Mouse (Mus musculus) MEL (cell line): ENCODE measurements around the gene Mob2. TPM values are rescaled to one million over a fixed set of nuclear protein-coding genes. Genes with fewer than 3 reads are reported as not detected.
A peak's percentile ranks its signal among the peaks of the same experiment; 100 is the strongest.

Experiments
- DNase-seq: peaks from one replicate; pipeline ENCODE4 v3.0.0; 2011; ENCODE audit warnings: low read depth, low spot score
- H3K27ac ChIP-seq: 2 replicates; pipeline ENCODE4 v1.5.1; 2012; ENCODE audit warnings: low read depth, mild to moderate bottlenecking, control low read depth, low read length, moderate library complexity; ENCODE audit not compliant: control insufficient read depth
- H3K27me3 ChIP-seq, 2 experiments: fragments of 150-350 bp in 1 of 2; sonication (generic) in 1 of 2; 2 replicates each; pipeline ENCODE4 v1.6.1; 2012; ENCODE audit warnings: low read length in 2 of 2, mild to moderate bottlenecking in 2 of 2, improper control_type of control experiment in 1 of 2, moderate library complexity in 1 of 2; ENCODE audit not compliant: insufficient read depth in 2 of 2, control insufficient read depth in 1 of 2
- H3K36me3 ChIP-seq, 2 experiments: 2 replicates each; pipeline ENCODE4 v1.6.1; 2012 to 2014; ENCODE audit warnings: low read length in 2 of 2, improper control_type of control experiment in 1 of 2, inconsistent platforms in 1 of 2, mild to moderate bottlenecking in 1 of 2; ENCODE audit not compliant: insufficient read depth in 2 of 2, control insufficient read depth in 1 of 2
- H3K4me1 ChIP-seq, 2 experiments: fragments of 150-350 bp in 1 of 2; sonication (generic) in 1 of 2; 2 replicates each; pipeline ENCODE4 v1.6.1; 2012; ENCODE audit warnings: low read length in 2 of 2, improper control_type of control experiment in 1 of 2, mild to moderate bottlenecking in 1 of 2; ENCODE audit not compliant: insufficient read depth in 2 of 2, control insufficient read depth in 1 of 2
- H3K4me3 ChIP-seq, 2 experiments: fragments of 150-350 bp in 1 of 2; sonication (generic) in 1 of 2; 2 replicates each; pipeline ENCODE4 v1.5.1; 2012; ENCODE audit warnings: low read depth in 2 of 2, low read length in 2 of 2, mild to moderate bottlenecking in 2 of 2, moderate library complexity in 2 of 2, control low read depth in 1 of 2, improper control_type of control experiment in 1 of 2; ENCODE audit not compliant: control insufficient read depth in 1 of 2, insufficient read depth in 1 of 2
- H3K79me2 ChIP-seq: 2 replicates; pipeline ENCODE4 v1.6.1; 2012; ENCODE audit warnings: mild to moderate bottlenecking, low read length, moderate library complexity; ENCODE audit not compliant: control insufficient read depth, poor library complexity, insufficient read depth
- H3K9ac ChIP-seq: 2 replicates; pipeline ENCODE4 v1.6.1; 2012; ENCODE audit warnings: low read depth, mild to moderate bottlenecking, control low read depth, low read length, moderate library complexity; ENCODE audit not compliant: control insufficient read depth, poor library complexity, severe bottlenecking
- H3K9me3 ChIP-seq: fragments of 150-350 bp; sonication (generic); replicated peaks from 2 replicates; pipeline ENCODE4 v1.6.1; 2012; ENCODE audit warnings: mild to moderate bottlenecking, low read length, improper control_type of control experiment, moderate library complexity; ENCODE audit not compliant: insufficient read depth
- CHD1 ChIP-seq: IDR thresholded peaks from 2 replicates; pipeline ENCODE4 v1.6.1; 2012; ENCODE audit warnings: low read depth, mild to moderate bottlenecking, inconsistent platforms, low read length, improper control_type of control experiment
- EP300 ChIP-seq, 2 experiments: IDR thresholded peaks; 2 replicates each; pipeline ENCODE4 v1.6.1; 2011; ENCODE audit warnings: improper control_type of control experiment in 2 of 2, low read length in 2 of 2, low read depth in 1 of 2, mild to moderate bottlenecking in 1 of 2
- ETS1 ChIP-seq: IDR thresholded peaks from 2 replicates; pipeline ENCODE4 v1.6.1; 2012; ENCODE audit warnings: low read depth, mild to moderate bottlenecking, inconsistent platforms, low read length, improper control_type of control experiment, moderate library complexity
- GABPA ChIP-seq: IDR thresholded peaks from 2 replicates; pipeline ENCODE4 v1.6.1; 2012; ENCODE audit warnings: low read depth, mild to moderate bottlenecking, inconsistent platforms, low read length, improper control_type of control experiment, moderate library complexity
- GATA1 ChIP-seq: IDR thresholded peaks from 2 replicates; pipeline ENCODE4 v1.6.1; 2011; ENCODE audit warnings: low read depth, low read length, improper control_type of control experiment
- MAFK ChIP-seq: IDR thresholded peaks from 2 replicates; pipeline ENCODE4 v1.6.1; 2011; ENCODE audit warnings: low read depth, mild to moderate bottlenecking, low read length, improper control_type of control experiment, borderline replicate concordance
- MAZ ChIP-seq: IDR thresholded peaks from 2 replicates; pipeline ENCODE4 v1.6.1; 2012; ENCODE audit warnings: low read depth, mild to moderate bottlenecking, inconsistent platforms, low read length, improper control_type of control experiment
- MXI1 ChIP-seq: IDR thresholded peaks from 2 replicates; pipeline ENCODE4 v1.6.1; 2011; ENCODE audit warnings: mild to moderate bottlenecking, low read depth, low read length, improper control_type of control experiment
- MYC ChIP-seq: IDR thresholded peaks from 2 replicates; pipeline ENCODE4 v1.6.1; 2011; ENCODE audit warnings: low read depth, mild to moderate bottlenecking, low read length, improper control_type of control experiment, moderate library complexity
- POLR2A ChIP-seq, 2 experiments: IDR thresholded peaks; 2 replicates each; pipeline ENCODE4 v1.6.1; 2011 to 2012; ENCODE audit warnings: low read length in 2 of 2, mild to moderate bottlenecking in 2 of 2, control low read depth in 1 of 2, improper control_type of control experiment in 1 of 2, low read depth in 1 of 2, moderate library complexity in 1 of 2; ENCODE audit not compliant: control insufficient read depth in 1 of 2, insufficient read depth in 1 of 2, poor library complexity in 1 of 2
- POLR2AphosphoS2 ChIP-seq: IDR thresholded peaks from 2 replicates; pipeline ENCODE4 v1.6.1; 2011; ENCODE audit warnings: low read length, improper control_type of control experiment
- RCOR1 ChIP-seq: IDR thresholded peaks from 2 replicates; pipeline ENCODE4 v1.6.1; 2012; ENCODE audit warnings: low read depth, mild to moderate bottlenecking, inconsistent platforms, low read length, improper control_type of control experiment
- SIN3A ChIP-seq: IDR thresholded peaks from 2 replicates; pipeline ENCODE4 v1.6.1; 2012; ENCODE audit warnings: low read length, improper control_type of control experiment, inconsistent platforms
- TAL1 ChIP-seq: IDR thresholded peaks from 2 replicates; pipeline ENCODE4 v1.6.1; 2012; ENCODE audit warnings: mild to moderate bottlenecking, inconsistent platforms, low read length, moderate library complexity, mixed read lengths
- TCF12 ChIP-seq: IDR thresholded peaks from 2 replicates; pipeline ENCODE4 v1.6.1; 2014; ENCODE audit warnings: low read depth, mild to moderate bottlenecking, inconsistent platforms, low read length, improper control_type of control experiment, moderate library complexity
- USF1 ChIP-seq: IDR thresholded peaks from 2 replicates; pipeline ENCODE4 v1.6.1; 2014; ENCODE audit warnings: low read depth, mild to moderate bottlenecking, inconsistent platforms, low read length, improper control_type of control experiment, moderate library complexity
- ZC3H11A ChIP-seq: IDR thresholded peaks from 2 replicates; pipeline ENCODE4 v1.6.1; 2012; ENCODE audit warnings: low read depth, mild to moderate bottlenecking, inconsistent platforms, low read length, improper control_type of control experiment
- polyA plus RNA-seq, 2 experiments: library from polyadenylated mRNA; stranded (reverse) in 1 of 2; unstranded in 1 of 2; fragments of >175 nt in 1 of 2; fragments of >200 nt in 1 of 2; gene quantifications; 2 replicates each; pipeline versions ENCODE4 v1.2.1 to v1.2.4; 2012; ENCODE audit warnings: low replicate concordance in 2 of 2, low read depth in 1 of 2; ENCODE audit not compliant: insufficient read length in 2 of 2, insufficient read depth in 1 of 2, missing spikeins in 1 of 2
- total RNA-seq: library from RNA; depleted of rRNA; stranded (reverse); fragments of 300-350 nt; gene quantifications from 2 replicates; pipeline ENCODE4 v1.2.3, GENCODE M21; 2012

The Mob2 gene
- total and polyA plus RNA-seq, 3 experiments, result 33.6 to 45.2 TPM; not detected in 1

- H3K9me3 ChIP-seq, result no peaks in the 10 kb centered on the region
- no peak overlapping the region for H3K4me3 ChIP-seq
- H3K36me3 ChIP-seq, result peaks cover 0 to 23% of the 10 kb centered on the region in 2 experiments; a peak in 2 of 4 replicates
- H3K4me1 ChIP-seq, result peaks cover 27 to 41% of the 10 kb centered on the region in 2 experiments
- TF ChIP-seq GABPA, result no peak
- TF ChIP-seq ETS1, result peak; percentile 38
- 0 out of 2 replicates have a peak, but pooled peaks have one; percentile 21 for TF ChIP-seq SIN3A
- no peak for TF ChIP-seq MYC
- TF ChIP-seq, all 39 proteins: peak for 2
- Histone ChIP-seq H3K79me2 (no peaks in the 10 kb centered on the region), H3K9ac (no peak overlapping the region), H3K27ac (no peak overlapping the region), H3K27me3 (peaks cover 2 to 3% of the 10 kb centered on the region in 2 experiments)
- peak; percentile 26 for DNase-seq
Measured at GRCm38 (mm10) chr7:142088886-142089285, 28.0 kb upstream of the Mob2 start.

GRCm38 (mm10) chr7:142087069-142087652 is 26.3 kb upstream of the Mob2 start:
- H3K27ac ChIP-seq, result peak overlapping the region; percentile 73
- H3K36me3 ChIP-seq, result peaks cover 0 to 23% of the 10 kb centered on the region in 2 experiments; a peak in 2 of 4 replicates
- H3K9ac ChIP-seq, result 0 out of 2 replicates have a peak overlapping the region, but pooled peaks have one; percentile 6
- DNase-seq, result peak; percentile 81
- H3K4me1 ChIP-seq, result peaks cover 27 to 41% of the 10 kb centered on the region in 2 experiments
- no peaks in the 10 kb centered on the region for H3K79me2 ChIP-seq
- no peaks in the 10 kb centered on the region for H3K9me3 ChIP-seq
- TF ChIP-seq EP300 (IDR thresholded peaks at IDR 0.05; ENCODE audit: low read depth in 1 of 2, low read length in 2 of 2), result peak; percentile 86 to 89
- no peak for TF ChIP-seq CHD1
- TF ChIP-seq POLR2A (IDR thresholded peaks at IDR 0.05; ENCODE audit: control insufficient read depth in 1 of 2, insufficient read depth in 1 of 2, low read depth in 1 of 2, low read length in 2 of 2, poor library complexity in 1 of 2), result no peak
- TF ChIP-seq USF1, result no peak
- no peak for TF ChIP-seq POLR2AphosphoS2
- peak; percentile 37; the same call in 1 of the 2 replicates for TF ChIP-seq MXI1
- TF ChIP-seq RCOR1, result peak; percentile 60
- TF ChIP-seq MAFK, result 0 out of 2 replicates have a peak, but pooled peaks have one; percentile 38
- 0 out of 2 replicates have a peak, but pooled peaks have one; percentile 20 for TF ChIP-seq MYC
- peak; percentile 94 for TF ChIP-seq TCF12
- TF ChIP-seq TAL1, result peak; percentile 92
- TF ChIP-seq GATA1, result peak; percentile 92
- TF ChIP-seq ZC3H11A, result no peak
- peak; percentile 78 for TF ChIP-seq ETS1
- TF ChIP-seq MAZ, result no peak
- TF ChIP-seq, all 39 proteins: peak for 9
- Histone ChIP-seq H3K27me3 (no peaks in the 10 kb centered on the region), H3K4me3 (no peak overlapping the region)
